Mouse (Mus musculus) forebrain, embryonic 15.5 days (tissue): ENCODE results near the gene Slc12a6. TPM values are rescaled to one million over a fixed set of nuclear protein-coding genes. Genes with fewer than 3 reads are reported as not detected.

Experiments
- ATAC-seq: fragments of 200-750 bp; cut with Nextera tagmentation; replicated peaks from 2 replicates; pipeline ENCODE4 v1.8.0; 2017; ENCODE audit warnings: mild to moderate bottlenecking, moderate TSS enrichment, moderate library complexity
- H3K27ac ChIP-seq: fragments of 300-500 bp; sonication (generic); replicated peaks from 2 replicates; pipeline ENCODE4 v1.5.1; 2015; ENCODE audit warnings: mild to moderate bottlenecking, inconsistent platforms
- H3K27me3 ChIP-seq: fragments of 300-500 bp; sonication (generic); 2 replicates; pipeline ENCODE4 v1.6.1; 2015; ENCODE audit warnings: inconsistent platforms
- H3K36me3 ChIP-seq: fragments of 300-500 bp; sonication (generic); 2 replicates; pipeline ENCODE4 v1.6.1; 2015; ENCODE audit warnings: mild to moderate bottlenecking, inconsistent platforms
- H3K4me1 ChIP-seq: fragments of 300-500 bp; sonication (generic); 2 replicates; pipeline ENCODE4 v1.6.1; 2015; ENCODE audit warnings: inconsistent platforms
- H3K4me2 ChIP-seq: fragments of 300-500 bp; sonication (generic); replicated peaks from 2 replicates; pipeline ENCODE4 v1.6.1; 2015; ENCODE audit warnings: mild to moderate bottlenecking, inconsistent platforms
- H3K4me3 ChIP-seq: fragments of 300-500 bp; sonication (generic); 2 replicates; pipeline ENCODE4 v1.5.1; 2015; ENCODE audit warnings: mild to moderate bottlenecking, inconsistent platforms
- H3K9ac ChIP-seq: fragments of 300-500 bp; sonication (generic); replicated peaks from 2 replicates; pipeline ENCODE4 v1.6.1; 2015; ENCODE audit warnings: mild to moderate bottlenecking, inconsistent platforms
- H3K9me3 ChIP-seq: fragments of 300-500 bp; sonication (generic); 2 replicates; pipeline ENCODE4 v1.6.1; 2016; ENCODE audit warnings: inconsistent platforms
- WGBS: fragments of 180-500 bp; shearing (Covaris S2); methylation state at CpG from one replicate; pipeline ENCODE4 v1.1.7; 2015; ENCODE audit warnings: mixed read lengths; 5-methylcytosine and 5-hydroxymethylcytosine counted together
- polyA plus RNA-seq: library from polyadenylated mRNA; unstranded; fragments of >200 nt; fragmentation: Nextera tagmentation; extraction: Ambion mirVana; gene quantifications from 2 replicates; pipeline ENCODE4 v1.2.1, GENCODE M21; 2015

Gene Slc12a6
- polyA plus RNA-seq, 1 experiment from 2014 or later = 16.9 TPM

- Histone ChIP-seq H3K4me1 (no peaks in the 10 kb centered on the region), H3K4me2 (no peak overlapping the region), H3K27me3 (no peaks in the 10 kb centered on the region), H3K9ac (no peak overlapping the region), H3K4me3 (no peak overlapping the region), H3K36me3 (peaks cover 53% of the 10 kb centered on the region), H3K27ac (no peak overlapping the region), H3K9me3 (no peaks in the 10 kb centered on the region)
- WGBS = 76% methylated on average over 3 of the region's 3 CpGs
- no peak for ATAC-seq
Observed at GRCm38 (mm10) chr2:112341117-112341516, 75.5 kb downstream of the Slc12a6 start.

- H3K27ac ChIP-seq = no peak overlapping the region
- H3K36me3 ChIP-seq = peaks cover 51% of the 10 kb centered on the region
- H3K27me3 ChIP-seq = no peaks in the 10 kb centered on the region
- H3K9me3 ChIP-seq = no peaks in the 10 kb centered on the region
- H3K4me3 ChIP-seq = no peak overlapping the region
- no peak overlapping the region for H3K4me2 ChIP-seq
- WGBS = 91% methylated on average over 3 of the region's 3 CpGs
- no peak for ATAC-seq
- no peak overlapping the region for H3K9ac ChIP-seq
- no peaks in the 10 kb centered on the region for H3K4me1 ChIP-seq
Observed at GRCm38 (mm10) chr2:112348246-112348645, 82.6 kb downstream of the Slc12a6 start.

- H3K4me3 ChIP-seq = no peak overlapping the region
- 88% methylated on average over 7 of the region's 7 CpGs for WGBS
- no peak overlapping the region for H3K4me2 ChIP-seq
- no peaks in the 10 kb centered on the region for H3K9me3 ChIP-seq
- H3K36me3 ChIP-seq = peaks cover 82% of the 10 kb centered on the region
- no peak overlapping the region for H3K9ac ChIP-seq
- no peak overlapping the region for H3K27ac ChIP-seq
- ATAC-seq = no peak
- H3K27me3 ChIP-seq = no peaks in the 10 kb centered on the region
- H3K4me1 ChIP-seq = no peaks in the 10 kb centered on the region
Observed at GRCm38 (mm10) chr2:112353685-112354455, 88.2 kb downstream of the Slc12a6 start.

- Histone ChIP-seq H3K36me3 (peaks cover 85% of the 10 kb centered on the region), H3K27ac (no peak overlapping the region), H3K4me2 (no peak overlapping the region), H3K4me3 (no peak overlapping the region), H3K9ac (no peak overlapping the region), H3K9me3 (no peaks in the 10 kb centered on the region), H3K4me1 (no peaks in the 10 kb centered on the region), H3K27me3 (no peaks in the 10 kb centered on the region)
- WGBS = 70% methylated on average over 2 of the region's 2 CpGs
- ATAC-seq = 0 out of 2 replicates have a peak, but pooled peaks have one; percentile 19
Observed at GRCm38 (mm10) chr2:112359611-112360010, 94.0 kb downstream of the Slc12a6 start.

GRCm38 (mm10) chr2:112360012-112360780 is 94.6 kb downstream of the Slc12a6 start:
- 92% methylated on average over 12 of the region's 12 CpGs for WGBS
- no peaks in the 10 kb centered on the region for H3K4me1 ChIP-seq
- no peak overlapping the region for H3K27ac ChIP-seq
- 0 out of 2 replicates have a peak, but pooled peaks have one; percentile 35 for ATAC-seq
- H3K4me3 ChIP-seq = no peak overlapping the region
- H3K9me3 ChIP-seq = no peaks in the 10 kb centered on the region
- no peak overlapping the region for H3K4me2 ChIP-seq
- no peak overlapping the region for H3K9ac ChIP-seq
- no peaks in the 10 kb centered on the region for H3K27me3 ChIP-seq
- H3K36me3 ChIP-seq = peaks cover 85% of the 10 kb centered on the region

GRCm38 (mm10) chr2:112360781-112361169 is 95.2 kb downstream of the Slc12a6 start:
- H3K9me3 ChIP-seq = no peaks in the 10 kb centered on the region
- H3K4me3 ChIP-seq = no peak overlapping the region
- no peaks in the 10 kb centered on the region for H3K4me1 ChIP-seq
- H3K9ac ChIP-seq = no peak overlapping the region
- 86% methylated on average over 2 of the region's 2 CpGs for WGBS
- no peaks in the 10 kb centered on the region for H3K27me3 ChIP-seq
- no peak overlapping the region for H3K27ac ChIP-seq
- no peak overlapping the region for H3K4me2 ChIP-seq
- peaks cover 79% of the 10 kb centered on the region for H3K36me3 ChIP-seq
- ATAC-seq = no peak

GRCm38 (mm10) chr2:112367222-112367621 is 101.6 kb downstream of the Slc12a6 start:
- Histone ChIP-seq H3K9ac (peak overlapping the region; percentile 90), H3K9me3 (no peaks in the 10 kb centered on the region), H3K4me1 (peaks cover 21% of the 10 kb centered on the region), H3K4me3 (peak overlapping the region; percentile 96), H3K4me2 (peak overlapping the region; percentile 95), H3K27me3 (no peaks in the 10 kb centered on the region), H3K27ac (no peak overlapping the region; the same call in 1 of the 2 replicates), H3K36me3 (peaks cover 22% of the 10 kb centered on the region)
- ATAC-seq = peak; percentile 21; the same call in 1 of the 2 replicates
- WGBS = 22% methylated on average over 15 of the region's 15 CpGs

GRCm38 (mm10) chr2:112367726-112368673 is 102.4 kb downstream of the Slc12a6 start, which contains the start of gene Emc4:
Gene Emc4, minus strand, starts transcription at chr2:112368027.
- peak within 1 kb of the TSS; percentile 95 for H3K27ac ChIP-seq
- H3K9me3 ChIP-seq = no peaks in the 10 kb centered on the region
- no peaks in the 10 kb centered on the region for H3K27me3 ChIP-seq
- H3K4me3 ChIP-seq = peak within 1 kb of the TSS; percentile 96
- ATAC-seq = peak; percentile 91
- H3K4me2 ChIP-seq = peak within 1 kb of the TSS; percentile 95
- peaks cover 17% of the 10 kb centered on the region for H3K36me3 ChIP-seq
- peak within 1 kb of the TSS; percentile 90 for H3K9ac ChIP-seq
- 1% methylated on average over 46 of the region's 46 CpGs for WGBS
- peaks cover 21% of the 10 kb centered on the region for H3K4me1 ChIP-seq

GRCm38 (mm10) chr2:112369941-112370340 is 104.3 kb downstream of the Slc12a6 start:
- no peaks in the 10 kb centered on the region for H3K27me3 ChIP-seq
- H3K4me3 ChIP-seq = no peak overlapping the region
- no peak overlapping the region for H3K27ac ChIP-seq
- peaks cover 21% of the 10 kb centered on the region for H3K4me1 ChIP-seq
- 72% methylated on average over 5 of the region's 5 CpGs for WGBS
- no peaks in the 10 kb centered on the region for H3K36me3 ChIP-seq
- no peaks in the 10 kb centered on the region for H3K9me3 ChIP-seq
- ATAC-seq = no peak
- H3K4me2 ChIP-seq = no peak overlapping the region
- no peak overlapping the region for H3K9ac ChIP-seq

- 56% methylated on average over 4 of the region's 4 CpGs for WGBS
- no peak overlapping the region for H3K9ac ChIP-seq
- H3K4me3 ChIP-seq = no peak overlapping the region
- no peaks in the 10 kb centered on the region for H3K36me3 ChIP-seq
- peaks cover 7% of the 10 kb centered on the region for H3K4me1 ChIP-seq
- no peak overlapping the region for H3K27ac ChIP-seq
- H3K4me2 ChIP-seq = no peak overlapping the region
- no peaks in the 10 kb centered on the region for H3K27me3 ChIP-seq
- no peaks in the 10 kb centered on the region for H3K9me3 ChIP-seq
- ATAC-seq = no peak
Observed at GRCm38 (mm10) chr2:112373141-112373540, 107.5 kb downstream of the Slc12a6 start.

- H3K36me3 ChIP-seq = no peaks in the 10 kb centered on the region
- no peak overlapping the region for H3K4me2 ChIP-seq
- ATAC-seq = no peak
- H3K27ac ChIP-seq = no peak overlapping the region
- H3K4me3 ChIP-seq = no peak overlapping the region
- WGBS = 74% methylated on average over 5 of the region's 5 CpGs
- H3K4me1 ChIP-seq = peaks cover under 1% of the 10 kb centered on the region; the same call in 1 of the 2 replicates
- H3K27me3 ChIP-seq = no peaks in the 10 kb centered on the region
- H3K9me3 ChIP-seq = no peaks in the 10 kb centered on the region
- no peak overlapping the region for H3K9ac ChIP-seq
Observed at GRCm38 (mm10) chr2:112374610-112375009, 109.0 kb downstream of the Slc12a6 start.
